Mouse (Mus musculus): Measurements from ENCODE around the gene Klf14.

Klf14 gene

DNA sequence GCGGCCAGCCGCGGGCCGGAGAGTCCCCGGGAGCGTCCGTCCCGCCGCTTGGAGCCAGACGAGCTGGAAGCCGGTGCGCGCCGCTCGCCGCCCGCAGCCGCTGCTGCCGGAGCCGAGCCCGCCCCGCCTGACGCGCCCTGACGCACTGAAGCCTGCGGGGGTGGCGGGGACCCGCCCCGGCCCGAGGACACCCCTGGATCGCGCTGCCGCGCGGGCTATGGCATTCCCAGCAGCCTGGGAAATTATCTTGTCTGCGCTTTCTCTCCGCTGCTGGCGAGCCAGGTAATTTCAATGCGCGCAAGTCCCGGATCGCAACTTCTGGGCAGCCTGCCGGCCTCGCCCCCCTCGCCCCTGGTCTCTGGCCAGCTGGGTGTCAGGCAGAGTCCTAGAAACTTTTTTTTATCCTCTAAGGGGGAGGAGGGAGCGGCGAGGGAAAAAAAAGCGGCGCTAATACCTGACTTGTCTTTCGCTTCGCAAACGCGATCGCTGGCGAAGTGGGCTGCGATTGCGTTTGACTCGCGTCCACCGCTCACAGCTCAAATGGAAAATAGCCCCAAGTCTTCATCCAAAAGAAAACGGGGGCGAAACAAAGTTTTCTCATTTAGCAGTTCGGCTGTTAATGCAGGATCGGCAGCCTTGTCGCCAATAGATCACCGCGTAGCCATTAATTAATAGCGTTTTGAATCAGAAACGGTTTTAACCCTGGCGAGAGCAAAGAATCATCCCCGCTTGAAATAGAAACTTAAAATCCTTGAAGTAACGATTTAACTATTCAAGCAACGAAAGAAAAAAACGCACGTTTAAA, at the start of gene Klf14:
Gene Klf14 (minus strand): TSS at position 343 of the 805 bp plus-strand sequence.
- DNase-seq = no peak

- DNase-seq = no peak
Measured at GRCm38 (mm10) chr6:31006111-31006600, 47.3 kb upstream of the Klf14 start.

DNA sequence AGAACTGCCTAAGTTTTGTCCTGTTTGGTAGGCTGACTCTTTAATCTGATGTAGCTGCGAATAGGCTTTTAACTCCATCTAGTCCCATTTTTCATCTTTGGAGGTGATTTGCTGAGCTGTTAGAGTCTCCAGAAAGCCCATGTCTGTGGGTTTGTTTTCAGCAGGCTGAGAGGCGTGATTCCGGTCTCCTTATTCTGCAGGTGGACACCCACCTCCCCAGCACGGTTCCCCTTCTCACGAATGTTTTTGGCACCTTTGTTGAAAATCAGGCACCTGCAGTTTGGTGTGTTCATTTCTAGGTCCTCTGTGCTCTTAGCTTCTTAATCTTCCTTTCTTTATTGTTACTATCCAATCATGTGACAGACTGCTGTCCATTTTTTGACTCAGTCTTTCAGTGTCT, 27.5 kb upstream of the Klf14 start:
- DNase-seq = no peak

DNA sequence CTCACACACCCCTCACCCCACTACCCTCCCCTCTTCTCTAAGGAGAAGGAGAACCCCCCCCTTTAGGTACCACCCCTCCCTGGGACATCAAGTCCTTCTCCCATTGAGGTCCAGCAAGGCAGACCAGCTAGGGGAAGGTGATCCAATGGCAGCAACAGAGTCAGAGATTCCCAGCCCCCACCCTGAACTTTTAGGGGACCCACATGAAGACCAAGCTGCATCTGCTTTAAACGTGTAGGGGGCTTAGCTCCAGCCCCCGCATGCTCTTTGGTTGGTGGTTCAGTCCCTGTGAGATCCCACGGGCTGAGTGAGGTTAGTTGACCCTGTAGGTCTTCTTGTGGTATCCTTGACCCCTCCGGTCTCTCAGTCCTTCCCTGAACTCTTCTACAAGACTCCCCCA, 24.1 kb upstream of the Klf14 start:
- no peak for DNase-seq

DNA sequence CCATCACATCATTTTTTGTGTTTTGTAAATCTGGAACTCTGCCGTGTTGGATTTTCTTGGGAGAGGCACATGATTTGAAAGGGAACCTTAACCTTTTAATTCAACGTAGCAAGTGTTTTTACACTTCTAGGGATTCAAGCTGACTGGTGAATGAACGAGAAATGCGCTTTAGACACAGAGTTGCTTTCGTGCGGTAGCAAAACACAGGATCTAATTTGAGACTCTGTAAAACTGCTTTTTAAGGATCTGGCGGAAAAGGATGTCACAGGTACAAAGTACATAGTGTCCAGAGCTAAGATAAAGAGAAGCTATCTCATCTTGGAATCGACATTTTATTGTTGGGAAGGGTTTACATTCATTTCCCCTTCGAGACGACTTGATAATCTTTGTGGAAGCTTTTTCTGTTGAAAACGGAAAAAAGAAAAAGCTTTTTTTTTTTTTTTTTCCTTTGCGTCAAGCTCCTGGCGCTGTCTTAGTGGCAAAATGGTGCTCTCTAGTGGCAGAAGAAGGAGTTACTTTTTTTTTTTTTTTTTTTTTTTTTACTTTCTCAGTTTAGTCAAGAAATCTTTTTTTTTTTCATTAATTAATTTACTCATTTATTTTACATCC, 23.6 kb upstream of the Klf14 start:
- no peak for DNase-seq

DNA sequence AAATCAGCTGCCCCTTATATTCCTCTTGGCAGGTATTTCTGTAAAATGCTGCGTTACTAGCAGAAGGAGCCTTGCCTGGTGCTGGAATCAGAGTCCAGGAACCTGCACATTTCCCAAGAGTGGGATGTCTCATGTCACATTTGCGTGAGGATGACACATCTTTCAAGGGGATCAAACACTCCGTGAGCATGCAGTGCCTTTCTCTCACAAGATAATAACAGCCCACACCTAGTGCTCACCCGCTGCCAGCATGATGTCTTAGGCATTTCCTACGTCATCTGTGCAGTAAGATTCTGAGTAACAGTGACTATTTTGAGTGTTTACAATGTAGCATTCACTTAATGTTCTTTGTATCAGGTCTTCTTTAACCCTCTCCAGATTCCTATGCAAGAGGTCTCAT, 22.5 kb upstream of the Klf14 start:
- DNase-seq = no peak

DNA sequence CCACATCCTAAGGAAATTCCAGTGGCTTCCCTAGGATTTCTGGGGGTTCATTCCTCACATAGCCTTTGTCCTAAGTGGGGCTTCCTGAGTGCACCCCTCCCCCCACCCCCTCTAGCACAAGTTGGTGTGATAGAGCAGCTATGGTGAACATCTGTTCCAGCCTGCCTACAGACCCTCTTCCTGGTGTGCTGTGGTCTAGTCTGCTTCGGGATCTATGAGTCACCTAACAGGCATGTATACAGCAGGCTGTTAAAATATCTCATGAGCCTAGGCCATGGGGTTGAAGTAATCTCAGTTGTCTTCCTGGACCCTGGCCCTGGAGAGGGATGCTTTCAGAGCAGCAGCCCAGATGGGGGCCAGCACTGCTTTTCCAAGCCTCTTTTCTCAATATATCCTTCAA, 19.7 kb upstream of the Klf14 start:
- no peak for DNase-seq

GRCm38 (mm10) chr6:30972121-30972520, 13.2 kb upstream of the Klf14 start:
- DNase-seq = no peak

GRCm38 (mm10) chr6:30957784-30958735, 818 bp downstream of the Klf14 start:
- DNase-seq = no peak

GRCm38 (mm10) chr6:30939264-30939663, 19.6 kb downstream of the Klf14 start:
- DNase-seq = no peak

- DNase-seq = no peak
Measured at GRCm38 (mm10) chr6:30922821-30923220, 36.1 kb downstream of the Klf14 start.

GRCm38 (mm10) chr6:30921826-30922225, 37.1 kb downstream of the Klf14 start:
- no peak for DNase-seq

DNA sequence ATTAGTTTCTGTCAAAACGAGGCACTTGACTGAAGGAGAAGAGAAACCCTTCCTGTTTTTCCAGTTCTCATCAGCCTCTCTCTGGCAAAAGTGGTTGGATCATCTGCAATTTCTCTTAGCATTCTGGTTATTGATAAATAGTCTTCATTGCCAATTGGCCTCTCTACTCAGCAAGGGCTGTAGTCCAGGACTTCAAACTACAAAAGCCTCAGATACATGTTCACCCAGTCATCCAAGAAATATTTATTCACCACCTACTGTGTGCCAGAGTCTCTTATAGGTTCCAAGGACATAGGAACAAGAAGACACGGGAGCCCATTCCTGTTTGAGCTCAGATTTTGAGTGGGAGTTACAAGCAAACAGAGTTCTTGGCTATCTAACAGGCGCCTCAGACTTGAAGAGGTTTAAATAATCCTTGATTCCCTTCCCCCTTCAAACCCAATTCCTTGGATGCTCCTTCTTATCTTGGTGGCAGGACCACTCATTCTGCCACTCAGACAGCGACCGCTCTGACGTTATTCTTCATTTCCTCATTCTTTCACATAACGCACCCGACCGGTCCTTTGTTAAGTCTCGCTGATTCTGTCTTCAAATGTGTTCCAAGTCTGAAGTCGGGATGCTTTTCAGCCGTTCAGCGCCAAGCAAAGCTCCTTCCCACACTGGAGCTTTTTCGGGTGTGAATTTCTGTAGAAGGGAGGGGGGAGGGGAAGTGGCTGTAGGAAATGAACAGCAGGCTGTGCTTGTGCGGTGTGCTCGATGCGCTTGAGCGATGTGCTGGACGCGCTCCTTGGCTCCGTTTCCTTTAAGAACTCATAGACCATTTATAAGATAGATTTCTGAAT, 37.8 kb downstream of the Klf14 start:
- DNase-seq = no peak

DNA sequence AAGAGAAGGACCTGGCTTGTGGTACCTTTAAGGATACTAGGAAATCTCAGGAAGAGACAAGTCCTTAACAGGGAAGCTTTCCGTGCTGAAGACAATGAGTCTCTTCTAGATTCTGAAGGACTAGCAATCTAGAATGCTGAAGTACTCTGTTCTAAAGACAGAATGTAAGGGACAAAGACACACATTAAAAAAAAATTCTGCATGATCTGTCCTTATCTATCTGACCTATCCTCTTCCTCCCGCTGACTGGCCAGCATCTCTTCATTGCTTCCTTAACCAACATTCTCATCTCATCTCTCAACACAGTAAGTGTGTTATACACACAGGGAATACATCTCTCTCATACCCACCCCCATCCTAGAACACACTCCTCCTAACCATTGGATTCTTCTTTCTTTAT, 43.4 kb downstream of the Klf14 start, which contains the start of gene Tsga13:
Gene Tsga13 (minus strand): TSS at position 101 of the 400 bp plus-strand sequence.
- DNase-seq = no peak

GRCm38 (mm10) chr6:30907970-30908369, 50.9 kb downstream of the Klf14 start:
- DNase-seq = no peak
